ENCODE assay signal across 9 mouse cellular contexts in the genomic region with DNA sequence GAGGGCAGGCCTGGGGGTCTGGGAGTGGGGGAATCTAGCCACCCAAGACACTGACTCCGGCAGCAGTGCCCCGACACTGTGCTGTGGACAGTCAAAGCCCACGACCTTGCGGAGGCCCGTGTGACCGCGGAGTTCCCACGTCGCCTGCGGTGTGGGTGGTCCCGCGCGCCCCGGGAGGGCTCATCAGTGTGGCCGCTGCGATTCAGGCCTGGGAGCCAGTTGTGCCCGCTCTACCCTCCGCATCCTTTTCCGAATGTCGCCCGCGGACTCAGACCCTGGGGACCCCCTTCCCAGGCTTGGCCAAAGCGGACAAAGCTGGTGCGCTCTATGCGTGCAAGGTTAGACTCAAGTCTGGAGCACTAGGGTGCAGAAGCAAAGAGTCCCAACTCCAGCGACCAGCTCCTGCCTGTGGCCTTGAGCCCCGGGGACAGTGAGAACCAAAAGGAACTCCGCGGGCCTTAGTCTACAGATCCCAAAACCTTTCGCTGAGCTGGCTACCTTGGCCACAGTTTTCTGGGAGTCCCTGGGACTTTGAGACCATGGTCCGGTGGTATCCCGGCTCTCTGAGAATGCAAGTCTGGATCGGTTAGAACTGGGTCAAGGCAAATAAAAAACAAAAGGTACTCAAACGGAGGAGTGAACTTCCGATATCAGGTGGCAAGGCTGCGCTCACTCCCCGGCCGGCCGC.
DNase-seq lines count a peak whose midpoint lies in the region; ATAC-seq and TF ChIP-seq lines count a peak whose summit lies in the region.
"Had no signal": no experiment of that assay in that cellular context is flagged by ENCODE, and none has a peak within 500 bp of the region (broad histone marks: within the 10 kb centered on the region; RNA-seq: fewer than 3 reads in every experiment).

No protein-coding gene starts in this region.

- ATAC-seq in heart, embryonic 12.5 days (ENCODE audit: insufficient number of reproducible peaks, low FRiP score): no peak
- ATAC-seq in embryonic facial prominence, embryonic 13.5 days (ENCODE audit: insufficient number of reproducible peaks, insufficient read depth, low FRiP score, low TSS enrichment, low read depth): no peak
- ATAC-seq in kidney, embryonic 16.5 days (ENCODE audit: low FRiP score, low TSS enrichment): 0 out of 2 replicates have a peak, but pooled peaks have one; percentile 31
- ATAC-seq in neural tube, embryonic 13.5 days (ENCODE audit: low read depth): peak; percentile 25; the same call in 1 of the 2 replicates

- no peak overlapping the region for H3K27ac ChIP-seq in heart, embryonic 12.5 days (ENCODE audit: poor library complexity, severe bottlenecking)
- H3K27ac ChIP-seq in embryonic facial prominence, embryonic 13.5 days: no peak overlapping the region
- no peak overlapping the region for H3K27ac ChIP-seq in kidney, embryonic 16.5 days (ENCODE audit: low read length)
- 0 out of 2 replicates have a peak overlapping the region, but pooled peaks have one; percentile 28 for H3K27ac ChIP-seq in neural tube, embryonic 13.5 days (replicated peaks)
- no peak overlapping the region for H3K27ac ChIP-seq in left cerebral cortex, adult 2 months
- H3K27ac ChIP-seq: macrophage had no signal

- 2% methylated on average over 39 of the region's 39 CpGs for WGBS in heart, embryonic 12.5 days
- WGBS in embryonic facial prominence, embryonic 13.5 days: 1% methylated on average over 39 of the region's 39 CpGs
- WGBS in kidney, embryonic 16.5 days: 2% methylated on average over 39 of the region's 39 CpGs
- under 1% methylated on average over 39 of the region's 39 CpGs for WGBS in neural tube, embryonic 13.5 days

- no peak for DNase-seq in heart, adult 8-10 months (ENCODE audit: low spot score)
- DNase-seq in left cerebral cortex, postnatal 14 days (ENCODE audit: low spot score in 2 of 2): no peak
- no peak for DNase-seq in layer of hippocampus, postnatal 10 days (ENCODE audit: low spot score in 2 of 2)
- DNase-seq in left cerebral cortex, adult 2 months (ENCODE audit: extremely low spot score in 1 of 2, low spot score in 2 of 2): no peak

- no peak overlapping the region for H3K9ac ChIP-seq in heart, embryonic 12.5 days
- peak overlapping the region; percentile 44; the same call in 1 of the 2 replicates for H3K9ac ChIP-seq in embryonic facial prominence, embryonic 13.5 days
- H3K9ac ChIP-seq in kidney, embryonic 16.5 days (replicated peaks; ENCODE audit: low read length): no peak overlapping the region
- H3K9ac ChIP-seq in neural tube, embryonic 13.5 days: peak overlapping the region; percentile 55

- peak overlapping the region; percentile 46 for H3K4me2 ChIP-seq in heart, embryonic 12.5 days
- H3K4me2 ChIP-seq in embryonic facial prominence, embryonic 13.5 days: peak overlapping the region; percentile 51
- peak overlapping the region; percentile 44 for H3K4me2 ChIP-seq in kidney, embryonic 16.5 days (replicated peaks; ENCODE audit: low read depth, low read length)
- H3K4me2 ChIP-seq in neural tube, embryonic 13.5 days: peak overlapping the region; percentile 53

- H3K36me3 ChIP-seq in heart, embryonic 12.5 days: no peaks in the 10 kb centered on the region
- no peaks in the 10 kb centered on the region for H3K36me3 ChIP-seq in embryonic facial prominence, embryonic 13.5 days
- H3K36me3 ChIP-seq in kidney, embryonic 16.5 days (ENCODE audit: insufficient read depth, low read length): no peaks in the 10 kb centered on the region
- no peaks in the 10 kb centered on the region for H3K36me3 ChIP-seq in neural tube, embryonic 13.5 days

- H3K4me1 ChIP-seq in heart, embryonic 12.5 days (replicated peaks): peaks cover 16% of the 10 kb centered on the region; the same call in 1 of the 2 replicates
- H3K4me1 ChIP-seq in embryonic facial prominence, embryonic 13.5 days: peaks cover 27% of the 10 kb centered on the region
- peaks cover 23% of the 10 kb centered on the region for H3K4me1 ChIP-seq in kidney, embryonic 16.5 days (ENCODE audit: insufficient read depth, low read length)
- H3K4me1 ChIP-seq in neural tube, embryonic 13.5 days (replicated peaks): peaks cover 30% of the 10 kb centered on the region

- intact Hi-C loops in left cerebral cortex, postnatal 14 days (cut with DNase I): no loop called here
- intact Hi-C loops in left cerebral cortex, adult 2 months (cut with DNase I): no loop called here

- no peaks in the 10 kb centered on the region for H3K9me3 ChIP-seq in heart, embryonic 12.5 days (replicated peaks)
- H3K9me3 ChIP-seq in embryonic facial prominence, embryonic 13.5 days: no peaks in the 10 kb centered on the region
- no peaks in the 10 kb centered on the region for H3K9me3 ChIP-seq in kidney, embryonic 16.5 days (ENCODE audit: low read length)
- no peaks in the 10 kb centered on the region for H3K9me3 ChIP-seq in neural tube, embryonic 13.5 days

- TF ChIP-seq CTCF in left cerebral cortex, adult 2 months (IDR thresholded peaks at IDR 0.05): no peak

- H3K27me3 ChIP-seq in heart, embryonic 12.5 days (replicated peaks): peaks cover 89% of the 10 kb centered on the region
- H3K27me3 ChIP-seq in embryonic facial prominence, embryonic 13.5 days: peaks cover 89% of the 10 kb centered on the region
- peaks cover 77% of the 10 kb centered on the region for H3K27me3 ChIP-seq in kidney, embryonic 16.5 days (ENCODE audit: insufficient read depth, low read length)
- peaks cover 75% of the 10 kb centered on the region for H3K27me3 ChIP-seq in neural tube, embryonic 13.5 days

- peak overlapping the region; percentile 3 for H3K4me3 ChIP-seq in heart, embryonic 12.5 days
- peak overlapping the region; percentile 24 for H3K4me3 ChIP-seq in embryonic facial prominence, embryonic 13.5 days
- H3K4me3 ChIP-seq in kidney, embryonic 16.5 days (ENCODE audit: low read length): peak overlapping the region; percentile 27
- peak overlapping the region; percentile 29 for H3K4me3 ChIP-seq in neural tube, embryonic 13.5 days
- no peak overlapping the region for H3K4me3 ChIP-seq in left cerebral cortex, adult 2 months

Comparison
In these comparisons a context has a peak if more than half of its experiments do, and no peak if none do; other contexts are left out.
1. ATAC-seq: peak in kidney, embryonic 16.5 days (single experiment) and neural tube, embryonic 13.5 days (single experiment); none in heart, embryonic 12.5 days (single experiment) and embryonic facial prominence, embryonic 13.5 days (single experiment).
2. H3K9ac ChIP-seq: peak in embryonic facial prominence, embryonic 13.5 days (single experiment) and neural tube, embryonic 13.5 days (single experiment); none in heart, embryonic 12.5 days (single experiment) and kidney, embryonic 16.5 days (single experiment).
3. Peak in every context shown above with its lines, with median percentiles within 50 percentile points of each other: H3K4me2 ChIP-seq.